Mouse (Mus musculus): Measurements from ENCODE around the gene Zfp511.

Zfp511 gene

GRCm38 (mm10) chr7:140032366-140032765, 3.8 kb upstream of the Zfp511 start:
- no peak for DNase-seq (ENCODE audit: low read depth, low spot score)
- no peaks in the 10 kb centered on the region for H3K27me3 ChIP-seq (ENCODE audit: control insufficient read depth, insufficient read depth, low read length, poor library complexity, severe bottlenecking)
- H3K36me3 ChIP-seq (ENCODE audit: control insufficient read depth, insufficient read depth, low read length, poor library complexity, severe bottlenecking): peaks cover 13% of the 10 kb centered on the region

DNA sequence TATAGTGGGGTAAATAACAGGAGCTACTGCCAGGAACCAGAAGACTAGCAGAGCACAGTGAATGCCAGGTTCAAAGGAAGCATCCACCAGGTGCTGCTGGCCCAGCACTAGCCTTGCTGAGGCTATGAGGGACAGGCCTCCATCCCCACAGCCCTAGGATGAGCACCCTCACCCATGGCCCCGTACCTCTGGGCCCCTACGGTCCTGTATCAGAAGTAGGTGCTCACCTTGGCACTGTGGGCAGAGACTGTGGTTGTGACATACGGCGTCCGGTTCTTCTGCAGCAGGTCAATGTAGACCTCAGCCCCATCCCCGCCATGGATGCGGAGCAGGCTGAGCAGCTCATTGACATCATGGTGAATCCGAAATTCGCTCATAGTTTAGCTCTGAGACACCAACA, 2.8 kb upstream of the Zfp511 start:
- H3K36me3 ChIP-seq (ENCODE audit: control insufficient read depth, insufficient read depth, low read length, poor library complexity, severe bottlenecking): peaks cover 8% of the 10 kb centered on the region
- H3K27me3 ChIP-seq (ENCODE audit: control insufficient read depth, insufficient read depth, low read length, poor library complexity, severe bottlenecking): no peaks in the 10 kb centered on the region
- DNase-seq (ENCODE audit: low read depth, low spot score): no peak

GRCm38 (mm10) chr7:140035456-140035855, 735 bp upstream of the Zfp511 start:
- no peak for DNase-seq (ENCODE audit: low read depth, low spot score)
- H3K36me3 ChIP-seq (ENCODE audit: control insufficient read depth, insufficient read depth, low read length, poor library complexity, severe bottlenecking): no peaks in the 10 kb centered on the region
- no peaks in the 10 kb centered on the region for H3K27me3 ChIP-seq (ENCODE audit: control insufficient read depth, insufficient read depth, low read length, poor library complexity, severe bottlenecking)

GRCm38 (mm10) chr7:140037171-140037555, 972 bp downstream of the Zfp511 start:
- no peaks in the 10 kb centered on the region for H3K36me3 ChIP-seq (ENCODE audit: control insufficient read depth, insufficient read depth, low read length, poor library complexity, severe bottlenecking)
- DNase-seq (ENCODE audit: low read depth, low spot score): no peak

DNA sequence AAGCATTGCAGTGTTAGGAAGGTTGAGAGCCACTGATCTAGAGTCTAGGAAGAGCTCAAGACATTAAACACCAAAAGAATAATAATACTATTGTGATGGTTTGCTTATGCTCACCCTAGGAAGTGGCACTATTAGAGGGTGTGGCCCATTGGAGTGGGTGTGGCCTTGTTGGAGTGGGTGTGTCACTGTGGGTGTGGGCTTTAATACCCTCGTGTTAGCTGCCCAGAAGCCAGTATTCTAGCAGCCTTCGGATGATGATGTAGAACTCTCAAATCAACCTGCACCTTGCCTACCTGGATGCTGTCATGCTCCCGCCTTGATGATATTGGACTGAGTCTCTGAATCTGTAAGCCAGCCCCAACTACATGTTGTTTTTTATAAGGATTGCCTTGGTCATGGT, 6.5 kb downstream of the Zfp511 start:
- no peak for DNase-seq (ENCODE audit: low read depth, low spot score)
- Histone ChIP-seq H3K36me3 (ENCODE audit: control insufficient read depth, insufficient read depth, low read length, poor library complexity, severe bottlenecking) (no peaks in the 10 kb centered on the region), H3K27me3 (ENCODE audit: control insufficient read depth, insufficient read depth, low read length, poor library complexity, severe bottlenecking) (no peaks in the 10 kb centered on the region)

More at GRCm38 (mm10) chr7:140037171-140037555, 972 bp downstream of the Zfp511 start:
- H3K27me3 ChIP-seq (ENCODE audit: control insufficient read depth, insufficient read depth, low read length, poor library complexity, severe bottlenecking): no peaks in the 10 kb centered on the region

DNA sequence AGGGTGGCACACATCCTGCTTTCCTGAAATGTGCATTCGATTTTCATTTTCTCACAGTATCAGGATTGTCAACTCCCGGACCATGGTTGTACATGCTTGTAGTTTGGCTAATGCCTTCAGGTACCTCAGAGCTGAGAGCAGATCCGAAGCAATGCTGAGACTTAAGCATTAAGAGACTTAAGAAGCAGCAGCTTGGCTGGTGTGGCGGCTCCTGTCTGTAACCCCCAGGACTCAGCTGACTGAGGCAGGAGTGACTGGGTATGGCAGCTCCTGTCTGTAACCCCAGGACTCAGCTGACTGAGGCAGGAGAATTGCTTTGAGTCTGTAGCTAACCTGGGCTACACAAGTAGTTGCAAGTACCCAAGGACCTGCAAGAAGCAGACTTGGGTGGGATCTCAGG, 9.4 kb downstream of the Zfp511 start:
- no peaks in the 10 kb centered on the region for H3K27me3 ChIP-seq (ENCODE audit: control insufficient read depth, insufficient read depth, low read length, poor library complexity, severe bottlenecking)
- DNase-seq (ENCODE audit: low read depth, low spot score): no peak

GRCm38 (mm10) chr7:140047811-140048311, 11.7 kb downstream of the Zfp511 start:
- no peak for DNase-seq (ENCODE audit: low read depth, low spot score)
- no peaks in the 10 kb centered on the region for H3K27me3 ChIP-seq (ENCODE audit: control insufficient read depth, insufficient read depth, low read length, poor library complexity, severe bottlenecking)
- H3K36me3 ChIP-seq (ENCODE audit: control insufficient read depth, insufficient read depth, low read length, poor library complexity, severe bottlenecking): no peaks in the 10 kb centered on the region

More for the DNA sequence above, 9.4 kb downstream of the Zfp511 start:
- no peaks in the 10 kb centered on the region for H3K36me3 ChIP-seq (ENCODE audit: control insufficient read depth, insufficient read depth, low read length, poor library complexity, severe bottlenecking)

GRCm38 (mm10) chr7:140048361-140049114, 12.3 kb downstream of the Zfp511 start, which contains the start of gene Msx3:
Gene Msx3 (minus strand): TSS chr7:140049089.
- no peak for DNase-seq (ENCODE audit: low read depth, low spot score)
- no peaks in the 10 kb centered on the region for H3K36me3 ChIP-seq (ENCODE audit: control insufficient read depth, insufficient read depth, low read length, poor library complexity, severe bottlenecking)
- no peaks in the 10 kb centered on the region for H3K27me3 ChIP-seq (ENCODE audit: control insufficient read depth, insufficient read depth, low read length, poor library complexity, severe bottlenecking)

GRCm38 (mm10) chr7:140049115-140049689, 13.0 kb downstream of the Zfp511 start:
- peak; percentile 31 for DNase-seq (ENCODE audit: low read depth, low spot score)
- H3K27me3 ChIP-seq (ENCODE audit: control insufficient read depth, insufficient read depth, low read length, poor library complexity, severe bottlenecking): no peaks in the 10 kb centered on the region
- H3K36me3 ChIP-seq (ENCODE audit: control insufficient read depth, insufficient read depth, low read length, poor library complexity, severe bottlenecking): no peaks in the 10 kb centered on the region

- Histone ChIP-seq H3K27me3 (ENCODE audit: control insufficient read depth, insufficient read depth, low read length, poor library complexity, severe bottlenecking) (peaks cover 4% of the 10 kb centered on the region), H3K36me3 (ENCODE audit: control insufficient read depth, insufficient read depth, low read length, poor library complexity, severe bottlenecking) (no peaks in the 10 kb centered on the region)
- DNase-seq (ENCODE audit: low read depth, low spot score): no peak
Observed at GRCm38 (mm10) chr7:140054124-140054523, 17.9 kb downstream of the Zfp511 start.

- Histone ChIP-seq H3K27me3 (ENCODE audit: control insufficient read depth, insufficient read depth, low read length, poor library complexity, severe bottlenecking) (peaks cover 4% of the 10 kb centered on the region), H3K36me3 (ENCODE audit: control insufficient read depth, insufficient read depth, low read length, poor library complexity, severe bottlenecking) (no peaks in the 10 kb centered on the region)
- no peak for DNase-seq (ENCODE audit: low read depth, low spot score)
Observed at GRCm38 (mm10) chr7:140057413-140058407, 21.5 kb downstream of the Zfp511 start.

DNA sequence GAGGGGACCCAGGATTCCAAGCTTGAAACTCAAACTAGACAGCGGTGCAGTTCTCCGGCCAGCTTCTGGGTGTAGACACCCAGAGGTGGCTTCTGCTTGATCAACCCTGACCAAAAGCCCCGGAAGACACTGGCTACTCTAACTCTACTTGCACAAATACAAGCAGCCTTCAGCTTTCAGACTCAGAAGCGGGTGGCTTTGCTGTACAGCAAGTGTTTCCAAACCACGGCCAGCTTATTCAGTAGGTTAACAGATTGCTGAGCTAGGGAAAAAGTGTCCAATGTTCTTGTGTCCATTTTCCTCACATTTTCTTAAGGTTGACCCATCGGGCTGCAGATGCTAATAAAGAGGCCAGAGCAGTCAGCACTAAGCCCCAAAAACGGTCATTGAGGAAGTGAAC, 22.3 kb downstream of the Zfp511 start:
- peaks cover 4% of the 10 kb centered on the region for H3K27me3 ChIP-seq (ENCODE audit: control insufficient read depth, insufficient read depth, low read length, poor library complexity, severe bottlenecking)
- H3K36me3 ChIP-seq (ENCODE audit: control insufficient read depth, insufficient read depth, low read length, poor library complexity, severe bottlenecking): no peaks in the 10 kb centered on the region
- DNase-seq (ENCODE audit: low read depth, low spot score): no peak

DNA sequence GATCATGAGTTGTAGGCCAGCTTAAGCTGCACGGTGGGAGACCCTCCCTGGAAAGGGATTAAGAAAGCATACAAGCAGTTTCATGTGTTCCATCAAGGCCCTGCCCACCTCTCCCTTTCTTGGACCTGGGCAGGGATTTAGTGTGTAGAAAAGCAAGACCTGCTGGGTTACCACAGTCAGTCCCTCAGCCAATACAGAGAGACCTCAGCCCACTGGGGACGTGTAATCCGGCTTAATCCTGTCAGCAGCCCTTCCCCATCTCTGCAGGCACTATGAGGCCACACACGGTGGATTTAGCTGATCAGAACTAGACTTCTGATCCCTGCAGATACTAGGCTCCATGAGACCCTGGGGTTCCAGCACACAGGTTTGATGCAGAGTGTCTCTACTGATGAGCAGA, 23.4 kb downstream of the Zfp511 start:
- DNase-seq (ENCODE audit: low read depth, low spot score): no peak
- Histone ChIP-seq H3K36me3 (ENCODE audit: control insufficient read depth, insufficient read depth, low read length, poor library complexity, severe bottlenecking) (no peaks in the 10 kb centered on the region), H3K27me3 (ENCODE audit: control insufficient read depth, insufficient read depth, low read length, poor library complexity, severe bottlenecking) (peaks cover 4% of the 10 kb centered on the region)

- Histone ChIP-seq H3K27me3 (ENCODE audit: control insufficient read depth, insufficient read depth, low read length, poor library complexity, severe bottlenecking) (peaks cover 4% of the 10 kb centered on the region), H3K36me3 (ENCODE audit: control insufficient read depth, insufficient read depth, low read length, poor library complexity, severe bottlenecking) (no peaks in the 10 kb centered on the region)
- no peak for DNase-seq (ENCODE audit: low read depth, low spot score)
Observed at GRCm38 (mm10) chr7:140060936-140061831, 25.0 kb downstream of the Zfp511 start.

All from splenic B cell, adult 2 months (primary cell).